Mouse (Mus musculus) liver, embryonic 14.5 days (tissue): ENCODE data around the gene Grik5.

Source experiments
- CTCF ChIP-seq: IDR thresholded peaks from 2 replicates; pipeline ENCODE4 v1.5.1; 2016; ENCODE audit warnings: antibody characterized with exemption, low read depth, control low read depth
- EP300 ChIP-seq: IDR thresholded peaks from 2 replicates; pipeline ENCODE4 v1.6.1; 2016; ENCODE audit warnings: antibody characterized with exemption, low read depth

GRCm38 (mm10) chr7:25109355-25109754 lies 37.2 kb upstream of the Grik5 start:
- TF ChIP-seq CTCF, result no peak
- no peak for TF ChIP-seq EP300
